Mouse (Mus musculus) embryonic facial prominence, embryonic 14.5 days (tissue): ENCODE data around the gene Sbf1. TPM values are rescaled to one million over a fixed set of nuclear protein-coding genes. Genes with fewer than 3 reads are reported as not detected.
A peak's percentile ranks its signal among the peaks of the same experiment; 100 is the strongest.

ENCODE experiments used
- ATAC-seq: fragments of 200-750 bp; cut with Nextera tagmentation; 2 replicates; pipeline ENCODE4 v1.8.0; 2017; ENCODE audit warnings: low read depth, moderate number of reproducible peaks, moderate TSS enrichment
- DNase-seq: peaks from one replicate; pipeline ENCODE4 v3.0.0-alpha.2; 2015; ENCODE audit warnings: low spot score
- H3K27ac ChIP-seq: fragments of 300-500 bp; sonication (generic); replicated peaks from 2 replicates; pipeline ENCODE4 v1.5.1; 2014; ENCODE audit warnings: low read depth, mild to moderate bottlenecking, low read length, moderate library complexity
- H3K27me3 ChIP-seq: fragments of 300-500 bp; sonication (generic); replicated peaks from 2 replicates; pipeline ENCODE4 v1.6.1; 2014; ENCODE audit warnings: low read length; ENCODE audit not compliant: control insufficient read depth, insufficient read depth
- H3K36me3 ChIP-seq: fragments of 300-500 bp; sonication (generic); 2 replicates; pipeline ENCODE4 v1.6.1; 2014; ENCODE audit warnings: low read length, mixed read lengths; ENCODE audit not compliant: control insufficient read depth, insufficient read depth
- H3K4me1 ChIP-seq: fragments of 300-500 bp; sonication (generic); 2 replicates; pipeline ENCODE4 v1.6.1; 2014; ENCODE audit warnings: antibody characterized with exemption, low read length; ENCODE audit not compliant: control insufficient read depth, insufficient read depth
- H3K4me2 ChIP-seq: fragments of 300-500 bp; sonication (generic); 2 replicates; pipeline ENCODE4 v1.6.1; 2014; ENCODE audit warnings: low read depth, mild to moderate bottlenecking, low read length, moderate library complexity, mixed read lengths
- H3K4me3 ChIP-seq: fragments of 300-500 bp; sonication (generic); 2 replicates; pipeline ENCODE4 v1.5.1; 2014; ENCODE audit warnings: low read depth, mild to moderate bottlenecking, low read length
- H3K9ac ChIP-seq: fragments of 300-500 bp; sonication (generic); 2 replicates; pipeline ENCODE4 v1.6.1; 2014; ENCODE audit warnings: low read depth, mild to moderate bottlenecking, low read length, moderate library complexity, mixed read lengths
- H3K9me3 ChIP-seq: fragments of 300-500 bp; sonication (generic); 2 replicates; pipeline ENCODE4 v1.6.1; 2016; ENCODE audit warnings: low read length; ENCODE audit not compliant: control insufficient read depth
- WGBS: fragments of 180-500 bp; shearing (Covaris S2); extraction: QIAGEN DNeasy Blood & Tissue Kit; methylation state at CpG from one replicate; pipeline ENCODE4 v1.1.7; 2014; 5-methylcytosine and 5-hydroxymethylcytosine counted together
- polyA plus RNA-seq: library from polyadenylated mRNA; unstranded; fragments of >200 nt; fragmentation: Nextera tagmentation; extraction: Ambion mirVana; gene quantifications from 2 replicates; pipeline ENCODE4 v1.2.1, GENCODE M21; 2014

Gene Sbf1
- polyA plus RNA-seq, 1 experiment from 2014 or later, result 65.6 TPM

GRCm38 (mm10) chr15:89334271-89334670, 19.2 kb upstream of the Sbf1 start, which contains the start of gene Miox:
Gene Miox (plus strand): TSS chr15:89334398.
- H3K9me3 ChIP-seq, result no peaks in the 10 kb centered on the region
- no peak within 1 kb of the TSS for H3K4me2 ChIP-seq
- no peak within 1 kb of the TSS for H3K9ac ChIP-seq
- H3K4me1 ChIP-seq, result no peaks in the 10 kb centered on the region
- H3K27me3 ChIP-seq, result no peaks in the 10 kb centered on the region
- WGBS, result 83% methylated on average over 7 of the region's 7 CpGs
- no peak within 1 kb of the TSS for H3K27ac ChIP-seq
- H3K4me3 ChIP-seq, result no peak within 1 kb of the TSS
- no peak for ATAC-seq
- no peak for DNase-seq
- H3K36me3 ChIP-seq, result no peaks in the 10 kb centered on the region

- H3K27me3 ChIP-seq, result peaks cover 7% of the 10 kb centered on the region
- 56% methylated on average over 3 of the region's 5 CpGs for WGBS
- no peak overlapping the region for H3K27ac ChIP-seq
- DNase-seq (no peak), ATAC-seq (no peak)
- H3K4me1 ChIP-seq, result peaks cover 8% of the 10 kb centered on the region; the same call in 1 of the 2 replicates
- no peak overlapping the region for H3K4me2 ChIP-seq
- no peaks in the 10 kb centered on the region for H3K36me3 ChIP-seq
- no peak overlapping the region for H3K4me3 ChIP-seq
- H3K9me3 ChIP-seq, result no peaks in the 10 kb centered on the region
- no peak overlapping the region for H3K9ac ChIP-seq
These were observed 11.3 kb upstream of the Sbf1 start for GRCm38 (mm10) chr15:89326441-89326840.

- ATAC-seq (no peak), DNase-seq (no peak)
- no peak overlapping the region for H3K4me2 ChIP-seq
- H3K27me3 ChIP-seq, result peaks cover 7% of the 10 kb centered on the region
- H3K4me3 ChIP-seq, result no peak overlapping the region
- WGBS, result 91% methylated on average over 4 of the region's 4 CpGs
- H3K4me1 ChIP-seq, result peaks cover 8% of the 10 kb centered on the region; the same call in 1 of the 2 replicates
- H3K9me3 ChIP-seq, result no peaks in the 10 kb centered on the region
- no peaks in the 10 kb centered on the region for H3K36me3 ChIP-seq
- H3K9ac ChIP-seq, result no peak overlapping the region
- H3K27ac ChIP-seq, result no peak overlapping the region
These were observed 8.5 kb upstream of the Sbf1 start for GRCm38 (mm10) chr15:89323656-89324055.

GRCm38 (mm10) chr15:89322670-89323522, 7.8 kb upstream of the Sbf1 start, which contains the start of gene Adm2:
Gene Adm2 (plus strand): TSS chr15:89322720.
- peak within 1 kb of the TSS; percentile 50 for H3K4me2 ChIP-seq
- 11% methylated on average over 24 of the region's 26 CpGs for WGBS
- H3K4me1 ChIP-seq, result peaks cover 8% of the 10 kb centered on the region; the same call in 1 of the 2 replicates
- no peaks in the 10 kb centered on the region for H3K36me3 ChIP-seq
- no peaks in the 10 kb centered on the region for H3K9me3 ChIP-seq
- DNase-seq (no peak), ATAC-seq (no peak)
- H3K9ac ChIP-seq, result no peak within 1 kb of the TSS
- peaks cover 7% of the 10 kb centered on the region for H3K27me3 ChIP-seq
- H3K27ac ChIP-seq, result no peak within 1 kb of the TSS
- H3K4me3 ChIP-seq, result peak within 1 kb of the TSS; percentile 23

GRCm38 (mm10) chr15:89321264-89321663, 6.2 kb upstream of the Sbf1 start:
- DNase-seq (no peak), ATAC-seq (no peak)
- Histone ChIP-seq H3K4me2 (no peak overlapping the region), H3K4me1 (peaks cover 8% of the 10 kb centered on the region; the same call in 1 of the 2 replicates), H3K9me3 (no peaks in the 10 kb centered on the region), H3K27me3 (peaks cover 7% of the 10 kb centered on the region), H3K9ac (no peak overlapping the region), H3K4me3 (no peak overlapping the region), H3K27ac (no peak overlapping the region), H3K36me3 (no peaks in the 10 kb centered on the region)
- 80% methylated on average over 8 of the region's 8 CpGs for WGBS

- Histone ChIP-seq H3K4me1 (peaks cover 15% of the 10 kb centered on the region), H3K4me3 (no peak overlapping the region), H3K4me2 (peak overlapping the region; percentile 93; the same call in 1 of the 2 replicates), H3K36me3 (no peaks in the 10 kb centered on the region), H3K9me3 (no peaks in the 10 kb centered on the region), H3K9ac (no peak overlapping the region), H3K27ac (no peak overlapping the region), H3K27me3 (no peaks in the 10 kb centered on the region)
- DNase-seq, result no peak
- 68% methylated on average over 11 of the region's 11 CpGs for WGBS
- ATAC-seq, result no peak
These were observed 1.0 kb upstream of the Sbf1 start for GRCm38 (mm10) chr15:89316146-89316545.

GRCm38 (mm10) chr15:89314511-89315189, 461 bp downstream of the Sbf1 start:
- DNase-seq (peak; percentile 41), ATAC-seq (peak; percentile 38)
- Histone ChIP-seq H3K9ac (peak overlapping the region; percentile 82), H3K4me3 (peak overlapping the region; percentile 89), H3K27ac (no peak overlapping the region; the same call in 1 of the 2 replicates), H3K9me3 (no peaks in the 10 kb centered on the region), H3K4me2 (peak overlapping the region; percentile 93), H3K27me3 (no peaks in the 10 kb centered on the region), H3K36me3 (no peaks in the 10 kb centered on the region), H3K4me1 (peaks cover 15% of the 10 kb centered on the region)
- WGBS, result 0% methylated on average over 30 of the region's 58 CpGs

GRCm38 (mm10) chr15:89314107-89314506, 1.0 kb downstream of the Sbf1 start:
- Histone ChIP-seq H3K4me3 (peak overlapping the region; percentile 89), H3K27ac (no peak overlapping the region), H3K36me3 (no peaks in the 10 kb centered on the region), H3K4me1 (peaks cover 15% of the 10 kb centered on the region), H3K9ac (peak overlapping the region; percentile 82), H3K27me3 (no peaks in the 10 kb centered on the region), H3K4me2 (peak overlapping the region; percentile 93), H3K9me3 (no peaks in the 10 kb centered on the region)
- ATAC-seq, result no peak
- 33% methylated on average over 3 of the region's 3 CpGs for WGBS
- DNase-seq, result no peak
